Mouse (Mus musculus) intestine, embryonic 16.5 days (tissue): Measurements from ENCODE around the gene 5830473C10Rik. TPM values are rescaled to one million over a fixed set of nuclear protein-coding genes. Genes with fewer than 3 reads are reported as not detected.

Experiments used
- ATAC-seq: fragments of 200-750 bp; cut with Nextera tagmentation; 2 replicates; pipeline ENCODE4 v1.8.0; 2017; ENCODE audit warnings: moderate TSS enrichment, moderate library complexity
- H3K27ac ChIP-seq: fragments of 300-500 bp; sonication (generic); 2 replicates; pipeline ENCODE4 v1.5.1; 2014; ENCODE audit warnings: mild to moderate bottlenecking, low read length
- H3K27me3 ChIP-seq: fragments of 300-500 bp; sonication (generic); replicated peaks from 2 replicates; pipeline ENCODE4 v1.6.1; 2014; ENCODE audit warnings: low read length, control low read depth, mixed read lengths; ENCODE audit not compliant: control insufficient read depth, insufficient read depth
- H3K36me3 ChIP-seq: fragments of 300-500 bp; sonication (generic); 2 replicates; pipeline ENCODE4 v1.6.1; 2014; ENCODE audit warnings: low read length, control low read depth; ENCODE audit not compliant: control insufficient read depth, insufficient read depth
- H3K4me1 ChIP-seq: fragments of 300-500 bp; sonication (generic); 2 replicates; pipeline ENCODE4 v1.6.1; 2014; ENCODE audit warnings: low read length, control low read depth, mixed read lengths; ENCODE audit not compliant: control insufficient read depth, insufficient read depth
- H3K4me2 ChIP-seq: fragments of 300-500 bp; sonication (generic); 2 replicates; pipeline ENCODE4 v1.6.1; 2014; ENCODE audit warnings: low read depth, low read length, control low read depth
- H3K4me3 ChIP-seq: fragments of 300-500 bp; sonication (generic); 2 replicates; pipeline ENCODE4 v1.5.1; 2014; ENCODE audit warnings: mild to moderate bottlenecking, low read length
- H3K9ac ChIP-seq: fragments of 300-500 bp; sonication (generic); 2 replicates; pipeline ENCODE4 v1.6.1; 2014; ENCODE audit warnings: low read depth, low read length
- H3K9me3 ChIP-seq: fragments of 300-500 bp; sonication (generic); 2 replicates; pipeline ENCODE4 v1.6.1; 2016; ENCODE audit warnings: low read length, control low read depth; ENCODE audit not compliant: control insufficient read depth
- WGBS: fragments of 180-500 bp; shearing (Covaris S2); extraction: QIAGEN DNeasy Blood & Tissue Kit; methylation state at CpG from one replicate; pipeline ENCODE4 v1.1.7; 2014; 5-methylcytosine and 5-hydroxymethylcytosine counted together
- polyA plus RNA-seq: library from polyadenylated mRNA; unstranded; fragments of >200 nt; fragmentation: Nextera tagmentation; extraction: Ambion mirVana; gene quantifications from 2 replicates; pipeline ENCODE4 v1.2.1, GENCODE M21; 2015

5830473C10Rik gene
- polyA plus RNA-seq, 1 experiment from 2014 or later, result 0.11 TPM

DNA sequence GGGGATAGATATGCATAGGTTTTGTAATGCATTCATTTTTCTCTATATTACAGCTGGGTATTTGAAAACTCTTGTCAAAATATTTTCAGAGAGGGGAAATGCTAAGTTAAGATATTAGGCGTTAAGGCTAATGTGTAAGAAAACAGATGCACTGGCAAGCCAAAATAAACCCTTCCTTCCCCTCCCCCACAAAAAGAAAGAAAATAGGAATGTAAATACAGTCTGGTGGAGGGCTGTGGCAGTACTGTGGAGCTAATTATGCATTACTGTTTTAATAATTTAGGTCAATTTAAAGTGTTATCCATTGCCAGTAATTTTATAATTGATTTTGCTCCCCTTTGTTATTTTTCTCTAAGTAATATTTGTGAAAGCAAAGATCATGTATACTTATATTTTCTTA lies 67.6 kb downstream of the 5830473C10Rik start:
- 63% methylated on average over 1 of the region's 1 CpGs for WGBS
- Histone ChIP-seq H3K36me3 (no peaks in the 10 kb centered on the region), H3K9me3 (no peaks in the 10 kb centered on the region), H3K9ac (no peak overlapping the region), H3K4me2 (no peak overlapping the region), H3K4me1 (no peaks in the 10 kb centered on the region), H3K4me3 (no peak overlapping the region), H3K27ac (no peak overlapping the region), H3K27me3 (no peaks in the 10 kb centered on the region)
- no peak for ATAC-seq

DNA sequence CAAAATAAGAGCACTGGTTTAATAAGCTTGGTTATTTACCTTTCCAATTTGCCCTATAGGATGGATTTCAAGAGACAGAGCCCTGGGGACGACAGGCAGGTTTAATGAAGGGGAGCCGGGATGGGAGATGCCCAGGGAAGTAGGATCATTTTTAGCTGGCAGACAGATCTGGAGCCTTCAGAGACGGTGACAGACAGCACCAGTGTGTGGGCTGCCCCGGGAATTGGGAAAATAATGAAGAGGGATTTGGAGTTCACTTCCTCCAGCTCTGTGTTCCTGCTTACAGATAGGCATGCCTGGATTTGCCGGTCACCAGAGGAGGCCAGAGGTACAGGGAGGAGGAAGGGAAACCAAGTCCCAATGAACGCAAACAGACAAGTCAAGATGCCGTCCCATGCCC lies 74.0 kb downstream of the 5830473C10Rik start:
- no peak for ATAC-seq
- H3K4me3 ChIP-seq, result no peak overlapping the region
- H3K9ac ChIP-seq, result no peak overlapping the region
- no peaks in the 10 kb centered on the region for H3K27me3 ChIP-seq
- H3K27ac ChIP-seq, result no peak overlapping the region
- no peaks in the 10 kb centered on the region for H3K9me3 ChIP-seq
- H3K4me1 ChIP-seq, result no peaks in the 10 kb centered on the region
- 0 out of 2 replicates have a peak, but pooled peaks cover 4% of the 10 kb centered on the region for H3K36me3 ChIP-seq
- H3K4me2 ChIP-seq, result no peak overlapping the region
- 85% methylated on average over 7 of the region's 7 CpGs for WGBS

DNA sequence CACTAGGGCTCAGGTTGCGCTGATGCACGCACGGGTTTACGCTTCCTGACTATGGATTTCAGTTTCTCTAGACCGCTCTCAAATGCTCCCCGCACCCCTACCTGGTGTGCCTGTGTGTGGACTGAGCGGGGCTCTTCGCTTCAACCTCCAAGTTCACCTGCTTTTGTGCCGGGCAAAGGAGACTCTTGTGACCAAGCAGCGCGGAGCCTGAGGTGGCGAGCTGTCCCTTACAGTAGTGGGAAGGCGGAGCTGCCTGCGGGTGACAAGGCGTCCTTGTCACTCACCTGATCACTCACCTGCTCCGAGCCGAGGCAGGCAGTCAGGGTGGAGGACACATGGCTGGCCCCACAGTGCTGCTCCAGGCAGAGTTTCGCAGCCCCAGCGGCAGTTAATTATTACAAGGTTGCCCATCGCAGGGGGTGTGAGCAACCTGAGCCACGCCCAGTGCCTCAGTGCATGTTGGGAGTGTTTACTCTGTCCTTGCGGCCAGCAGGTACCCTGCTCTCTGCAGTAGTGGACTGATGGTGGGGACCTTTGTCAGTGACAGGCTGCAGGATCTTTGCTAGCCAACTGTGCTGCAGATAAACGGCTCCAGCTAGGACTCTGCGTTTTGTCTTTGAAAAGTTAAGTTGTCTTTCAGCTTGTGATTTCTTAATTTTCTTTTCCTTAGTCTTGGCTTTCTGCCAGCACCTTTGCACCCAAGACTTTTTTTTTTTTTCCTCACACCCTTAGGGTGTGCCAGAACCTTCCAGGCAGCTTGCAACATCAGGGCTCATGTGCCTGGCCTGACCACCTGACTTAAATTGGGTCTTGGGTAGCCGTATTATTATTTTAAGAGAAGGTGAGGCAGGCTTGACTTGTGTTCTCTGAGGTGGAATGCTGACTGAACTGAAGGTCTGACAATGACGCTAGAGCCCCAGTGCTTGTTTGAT lies 79.6 kb downstream of the 5830473C10Rik start, which contains the start of gene Rassf6:
Gene Rassf6 (minus strand): TSS at position 372 of the 932 bp plus-strand sequence.
- Histone ChIP-seq H3K9ac (peak within 1 kb of the TSS; percentile 70), H3K4me2 (peak within 1 kb of the TSS; percentile 58)

DNA sequence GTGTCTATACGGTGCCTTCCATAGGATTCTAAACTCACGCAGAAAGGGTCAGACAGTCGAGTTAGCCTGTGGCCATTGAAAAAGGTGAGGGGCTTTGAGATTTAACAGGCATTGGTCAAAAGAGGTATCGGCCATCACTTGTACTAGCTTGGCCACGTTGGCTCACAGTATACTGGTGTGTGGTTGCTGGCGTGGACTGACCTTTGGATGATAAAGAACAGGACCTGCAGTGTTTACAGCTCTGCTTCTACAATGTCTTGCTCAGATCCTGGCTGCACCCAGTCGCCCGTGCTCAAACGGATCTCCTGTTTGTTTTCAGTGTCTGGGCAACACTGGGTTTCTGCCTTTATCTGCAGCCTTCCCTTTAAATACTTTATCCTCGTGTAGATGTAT lies 80.3 kb downstream of the 5830473C10Rik start:
- H3K4me3 ChIP-seq, result peak overlapping the region; percentile 54
- no peaks in the 10 kb centered on the region for H3K36me3 ChIP-seq
- H3K27ac ChIP-seq, result peak overlapping the region; percentile 95
- peak overlapping the region; percentile 58 for H3K4me2 ChIP-seq
- WGBS, result 18% methylated on average over 10 of the region's 10 CpGs
- peak overlapping the region; percentile 59 for H3K9ac ChIP-seq
- ATAC-seq, result peak; percentile 78
- H3K27me3 ChIP-seq, result no peaks in the 10 kb centered on the region
- H3K4me1 ChIP-seq, result peaks cover 7% of the 10 kb centered on the region; the same call in 1 of the 2 replicates
- no peaks in the 10 kb centered on the region for H3K9me3 ChIP-seq

More for the DNA sequence above, 79.6 kb downstream of the 5830473C10Rik start, which contains the start of gene Rassf6:
- peak; percentile 98 for ATAC-seq
- WGBS, result 7% methylated on average over 26 of the region's 26 CpGs
- peak within 1 kb of the TSS; percentile 54 for H3K4me3 ChIP-seq
- no peaks in the 10 kb centered on the region for H3K27me3 ChIP-seq
- no peaks in the 10 kb centered on the region for H3K36me3 ChIP-seq
- H3K27ac ChIP-seq, result peak within 1 kb of the TSS; percentile 95
- no peaks in the 10 kb centered on the region for H3K9me3 ChIP-seq
- H3K4me1 ChIP-seq, result peaks cover 7% of the 10 kb centered on the region; the same call in 1 of the 2 replicates

DNA sequence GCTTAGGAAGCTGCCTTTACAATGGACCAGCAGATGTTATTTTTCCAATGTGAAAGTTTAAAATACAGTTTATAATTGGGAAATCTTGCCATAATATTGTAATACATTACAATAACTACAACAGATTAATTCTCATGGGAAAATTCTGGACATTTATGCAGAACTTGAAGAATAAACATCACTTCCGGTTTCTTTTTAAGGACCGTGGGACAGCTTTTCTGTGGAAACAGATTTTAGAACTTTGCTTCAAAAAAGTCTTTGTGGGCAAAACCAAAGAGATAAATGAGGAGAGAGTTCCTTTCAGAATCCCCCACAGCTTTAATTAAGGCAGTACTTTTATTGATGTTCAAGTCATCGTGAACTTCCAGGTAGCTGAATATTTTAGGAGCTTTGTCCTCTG lies 84.7 kb downstream of the 5830473C10Rik start:
- Histone ChIP-seq H3K4me1 (peaks cover 12% of the 10 kb centered on the region; the same call in 1 of the 2 replicates), H3K9me3 (no peaks in the 10 kb centered on the region), H3K36me3 (no peaks in the 10 kb centered on the region), H3K9ac (no peak overlapping the region), H3K4me3 (no peak overlapping the region), H3K27ac (no peak overlapping the region), H3K27me3 (no peaks in the 10 kb centered on the region), H3K4me2 (no peak overlapping the region)
- WGBS, result 57% methylated on average over 3 of the region's 3 CpGs
- ATAC-seq, result no peak

DNA sequence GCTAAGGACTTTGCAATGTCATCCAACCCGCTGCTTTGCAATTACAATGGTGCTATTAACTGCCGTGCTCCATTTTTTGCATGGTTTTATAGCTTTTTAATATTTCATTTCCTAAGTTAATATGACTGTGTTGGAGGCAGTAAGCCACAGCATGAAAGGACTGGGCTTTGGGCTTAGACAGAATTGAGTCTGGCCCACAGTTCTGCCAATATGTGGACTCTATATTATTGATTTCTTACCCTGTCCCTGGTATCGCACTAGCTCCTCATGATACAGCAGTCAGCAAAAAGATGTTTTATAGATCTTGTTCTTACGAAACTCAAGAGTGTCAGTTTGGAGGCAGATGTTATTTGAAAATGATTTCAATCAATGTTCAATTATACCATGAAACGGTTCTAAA lies 85.5 kb downstream of the 5830473C10Rik start:
- Histone ChIP-seq H3K27me3 (no peaks in the 10 kb centered on the region), H3K4me2 (no peak overlapping the region), H3K9me3 (no peaks in the 10 kb centered on the region), H3K9ac (no peak overlapping the region), H3K4me3 (no peak overlapping the region), H3K4me1 (peaks cover 7% of the 10 kb centered on the region; the same call in 1 of the 2 replicates), H3K27ac (no peak overlapping the region), H3K36me3 (no peaks in the 10 kb centered on the region)
- no peak for ATAC-seq
- 79% methylated on average over 5 of the region's 5 CpGs for WGBS

Other genes with a start within 250 kb of the 5830473C10Rik start
- gene Ankrd17, start 194.5 kb upstream of the 5830473C10Rik start, polyA plus RNA-seq, result 16.1 and 17.8 TPM in 2 replicates
- gene Gm9958, start 193.9 kb upstream of the 5830473C10Rik start, polyA plus RNA-seq, result 5.2 and 6.3 TPM in 2 replicates
- gene Alb, start 100.2 kb upstream of the 5830473C10Rik start, polyA plus RNA-seq, result 40.3 and 106 TPM in 2 replicates
- 221 and 328 TPM in 2 replicates for gene Afp, start 70.4 kb upstream of the 5830473C10Rik start, polyA plus RNA-seq
- 11.9 and 13.5 TPM in 2 replicates for gene Afm, start 42.2 kb upstream of the 5830473C10Rik start, polyA plus RNA-seq
- 37.9 and 43.5 TPM in 2 replicates for gene Rassf6, start 79.5 kb downstream of the 5830473C10Rik start, polyA plus RNA-seq
- gene Cxcl5, start 198.3 kb downstream of the 5830473C10Rik start, polyA plus RNA-seq, result 0.33 and 0.44 TPM in 2 replicates
- 1.3 and 2.5 TPM in 2 replicates for gene Ppbp, start 207.4 kb downstream of the 5830473C10Rik start, polyA plus RNA-seq
- 47.1 and 47.6 TPM in 2 replicates for gene Pf4, start 211.3 kb downstream of the 5830473C10Rik start, polyA plus RNA-seq
- 0.13 TPM in 1 of 2 replicates, not detected in the other for gene Cxcl3, start 225.0 kb downstream of the 5830473C10Rik start, polyA plus RNA-seq
- 0.18 and 0.22 TPM in 2 replicates for gene Cxcl15, start 233.4 kb downstream of the 5830473C10Rik start, polyA plus RNA-seq